Mouse (Mus musculus): ENCODE measurements around the gene Elovl7. TPM values are rescaled to one million over a fixed set of nuclear protein-coding genes. Genes with fewer than 3 reads are reported as not detected.

The Elovl7 gene
- polyA plus RNA-seq, 1 experiment from 2014 or later, result 111 TPM

DNA sequence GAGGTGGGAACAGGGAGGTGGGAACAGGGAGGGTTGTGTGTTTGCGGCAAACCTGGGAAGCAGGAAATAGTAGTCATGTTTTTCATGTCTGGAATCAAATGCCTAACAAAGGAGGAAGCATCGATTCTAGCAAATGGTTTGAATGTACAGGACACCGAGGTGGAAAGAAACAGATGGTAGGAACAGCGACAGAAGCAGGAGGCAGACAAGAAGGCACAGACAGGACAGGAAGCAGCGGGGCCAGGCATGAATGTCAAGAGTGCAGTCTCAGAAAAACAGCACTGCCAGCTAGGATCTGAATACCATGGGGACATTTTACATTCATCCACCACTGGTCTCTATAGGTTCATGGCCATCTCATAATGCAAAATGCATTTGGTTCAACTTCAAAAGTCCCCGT lies 18.7 kb upstream of the Elovl7 start:
- in situ Hi-C loops (cut with MboI; ENCODE audit: low pct_unique_long_range_greater_than_20kb), result loop anchor here (10.0 kb wide), 1 partner anchor 1019 kb away; no protein-coding TSS in a partner anchor
- TF ChIP-seq CTCF (IDR thresholded peaks at IDR 0.05), result no peak

DNA sequence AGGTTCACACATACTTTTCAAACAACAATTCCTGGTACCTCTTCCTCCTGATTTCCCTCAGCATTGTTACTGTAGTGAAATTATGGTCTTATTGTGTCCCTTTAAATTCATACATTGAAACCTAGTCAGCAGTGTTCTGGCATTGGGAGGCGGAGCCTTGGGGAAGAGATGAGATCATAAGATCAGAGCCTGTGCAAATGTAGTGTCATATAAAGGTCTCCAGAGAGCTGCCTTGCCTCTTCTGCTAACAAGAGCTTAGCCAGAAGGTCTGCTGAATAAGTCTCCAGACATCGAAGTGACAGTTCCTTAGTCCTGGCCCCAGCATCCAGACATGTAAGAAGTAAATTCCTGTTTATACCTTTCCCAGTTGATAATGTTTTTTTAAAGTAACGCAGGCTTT lies 9.3 kb upstream of the Elovl7 start:
- DNase-seq (ENCODE audit: low read depth, low spot score) (no peak), ATAC-seq (no peak)
- ChIA-PET POLR2A (no interaction called here), CTCF (interaction anchor here (1.3 kb wide), 1 partner anchor 13 kb away, joined by 5 read pairs; no protein-coding TSS in a partner anchor)
- H3K27me3 ChIP-seq, result no peaks in the 10 kb centered on the region
- no peak for TF ChIP-seq CTCF (IDR thresholded peaks at IDR 0.05)
- in situ Hi-C loops (cut with MboI; ENCODE audit: low pct_unique_long_range_greater_than_20kb), result no loop called here

More for the DNA sequence above, 18.7 kb upstream of the Elovl7 start:
- ChIA-PET CTCF (interaction anchor here (1.2 to 4.7 kb wide), 3 partner anchors 30 to 135 kb away, joined by 3 to 16 read pairs (median 3); partner anchors contain the start of gene Depdc1b), POLR2A (no interaction called here)
- no peak for ATAC-seq
- H3K27me3 ChIP-seq, result no peaks in the 10 kb centered on the region
- no peak for DNase-seq (ENCODE audit: low read depth, low spot score)

DNA sequence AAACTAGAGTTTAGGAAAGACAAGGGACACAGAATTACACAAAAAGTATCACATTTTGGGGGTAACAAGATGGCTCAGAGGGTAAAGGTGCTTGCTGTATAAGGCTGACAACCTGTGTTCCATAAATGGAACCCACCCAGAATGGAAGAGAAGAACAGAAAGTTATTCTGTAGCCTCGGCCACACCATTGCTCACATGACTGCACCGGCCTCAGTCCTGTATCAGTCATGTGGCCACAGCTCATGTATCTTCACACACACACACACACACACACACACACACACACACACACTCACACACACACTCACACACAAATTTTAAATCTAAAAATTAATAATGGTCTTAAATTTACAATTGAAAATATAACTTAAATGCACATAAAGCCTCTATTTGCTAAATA lies 6.8 kb upstream of the Elovl7 start:
- in situ Hi-C loops (cut with MboI; ENCODE audit: low pct_unique_long_range_greater_than_20kb), result no loop called here
- CTCF ChIA-PET, result no interaction called here
- TF ChIP-seq CTCF (IDR thresholded peaks at IDR 0.05), result no peak
- POLR2A ChIA-PET, result no interaction called here
- H3K27me3 ChIP-seq, result no peaks in the 10 kb centered on the region
- ATAC-seq (no peak), DNase-seq (ENCODE audit: low read depth, low spot score) (no peak)

DNA sequence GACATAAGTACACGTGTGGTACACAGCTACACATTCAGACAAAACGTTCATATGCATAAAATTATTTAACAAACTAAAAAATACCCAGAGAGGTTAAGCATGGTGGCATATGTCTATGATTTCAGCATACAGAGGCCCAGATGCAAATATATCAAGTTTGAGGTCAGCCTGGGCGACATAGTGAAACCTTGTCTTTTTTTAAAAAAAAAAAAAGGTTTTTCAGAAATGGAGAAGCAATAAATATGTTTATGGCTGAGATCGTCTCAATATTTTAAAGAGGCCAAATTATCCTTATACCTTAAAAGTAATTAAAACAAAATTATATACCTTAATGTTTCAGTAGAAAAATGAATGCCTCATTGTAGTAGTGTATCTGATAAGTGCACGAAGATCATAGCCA lies 6.1 kb upstream of the Elovl7 start:
- TF ChIP-seq CTCF (IDR thresholded peaks at IDR 0.05), result no peak
- in situ Hi-C loops (cut with MboI; ENCODE audit: low pct_unique_long_range_greater_than_20kb), result no loop called here
- POLR2A ChIA-PET, result no interaction called here

DNA sequence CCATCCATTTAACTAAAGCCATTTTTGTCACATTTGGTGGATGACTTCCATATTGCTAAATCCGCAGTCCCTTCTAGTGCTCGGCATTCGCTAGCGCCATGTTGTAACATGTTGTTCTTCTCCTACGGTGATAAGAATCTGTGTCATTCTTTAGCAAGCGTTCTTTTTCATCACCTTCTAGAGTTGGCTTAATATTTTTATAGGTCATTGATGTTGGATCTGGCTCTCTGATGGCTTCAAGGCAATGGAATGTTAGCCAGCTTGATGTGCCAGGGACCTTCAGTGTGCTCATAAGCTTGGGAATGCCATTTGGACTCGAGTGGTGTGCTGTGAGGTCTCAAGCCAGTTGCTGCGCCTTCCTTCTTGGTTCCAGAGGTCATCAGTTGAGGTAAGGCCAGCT lies 3.2 kb upstream of the Elovl7 start:
- in situ Hi-C loops (cut with MboI; ENCODE audit: low pct_unique_long_range_greater_than_20kb), result loop anchor here (10.0 kb wide), 1 partner anchor 54 kb away; no protein-coding TSS in a partner anchor
- ATAC-seq (no peak), DNase-seq (ENCODE audit: low read depth, low spot score) (no peak)
- no peak for TF ChIP-seq CTCF (IDR thresholded peaks at IDR 0.05)
- ChIA-PET POLR2A (no interaction called here), CTCF (interaction anchor here (1.4 to 2.7 kb wide), 2 partner anchors 10 to 20 kb away, joined by 4 to 6 read pairs; no protein-coding TSS in a partner anchor)
- no peaks in the 10 kb centered on the region for H3K27me3 ChIP-seq

More for the DNA sequence above, 6.1 kb upstream of the Elovl7 start:
- DNase-seq (ENCODE audit: low read depth, low spot score), result no peak
- H3K27me3 ChIP-seq, result no peaks in the 10 kb centered on the region
- no peak for ATAC-seq
- CTCF ChIA-PET, result no interaction called here

DNA sequence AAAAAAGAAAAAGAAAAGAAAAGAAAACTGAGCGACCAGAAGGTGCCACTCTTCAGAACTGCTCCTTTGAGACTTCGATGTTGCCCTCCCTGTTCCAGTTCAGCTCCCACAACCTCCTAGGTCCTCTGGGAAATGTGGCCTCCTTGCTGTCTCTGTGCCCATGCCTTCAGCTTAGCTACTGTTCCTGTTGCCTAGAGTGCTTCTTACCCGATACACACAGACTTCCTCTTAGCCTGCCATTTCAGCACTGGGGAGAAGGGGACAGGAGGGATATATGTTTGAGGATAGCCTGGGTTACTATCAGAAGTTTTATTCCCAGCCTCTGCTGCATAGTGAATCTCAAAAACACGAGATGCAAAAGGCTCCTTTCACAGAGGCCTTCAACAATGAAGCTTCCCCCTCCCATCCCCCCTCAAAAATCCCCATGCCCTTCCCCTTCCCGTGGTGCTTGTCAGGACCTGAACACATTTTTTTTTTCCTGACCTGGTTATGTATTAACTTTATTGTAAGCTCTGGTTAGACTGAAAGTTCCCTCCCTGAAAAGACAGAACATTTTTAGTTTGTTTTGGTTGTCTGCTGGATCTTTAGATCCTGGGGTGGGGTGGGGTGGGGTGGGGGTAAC lies 1.7 kb upstream of the Elovl7 start:
- no peak for TF ChIP-seq CTCF (IDR thresholded peaks at IDR 0.05)
- DNase-seq (ENCODE audit: low read depth, low spot score) (no peak), ATAC-seq (no peak)
- in situ Hi-C loops (cut with MboI; ENCODE audit: low pct_unique_long_range_greater_than_20kb), result loop anchor here (10.0 kb wide), 1 partner anchor 52 kb away; no protein-coding TSS in a partner anchor
- no peaks in the 10 kb centered on the region for H3K27me3 ChIP-seq
- POLR2A ChIA-PET, result interaction anchor here (0.7 kb wide), 1 partner anchor 381 kb away, joined by 3 read pairs; no protein-coding TSS in a partner anchor
- CTCF ChIA-PET, result interaction anchor here (1.2 to 4.2 kb wide), 4 partner anchors 11 to 109 kb away, joined by 3 to 16 read pairs (median 6); no protein-coding TSS in a partner anchor

DNA sequence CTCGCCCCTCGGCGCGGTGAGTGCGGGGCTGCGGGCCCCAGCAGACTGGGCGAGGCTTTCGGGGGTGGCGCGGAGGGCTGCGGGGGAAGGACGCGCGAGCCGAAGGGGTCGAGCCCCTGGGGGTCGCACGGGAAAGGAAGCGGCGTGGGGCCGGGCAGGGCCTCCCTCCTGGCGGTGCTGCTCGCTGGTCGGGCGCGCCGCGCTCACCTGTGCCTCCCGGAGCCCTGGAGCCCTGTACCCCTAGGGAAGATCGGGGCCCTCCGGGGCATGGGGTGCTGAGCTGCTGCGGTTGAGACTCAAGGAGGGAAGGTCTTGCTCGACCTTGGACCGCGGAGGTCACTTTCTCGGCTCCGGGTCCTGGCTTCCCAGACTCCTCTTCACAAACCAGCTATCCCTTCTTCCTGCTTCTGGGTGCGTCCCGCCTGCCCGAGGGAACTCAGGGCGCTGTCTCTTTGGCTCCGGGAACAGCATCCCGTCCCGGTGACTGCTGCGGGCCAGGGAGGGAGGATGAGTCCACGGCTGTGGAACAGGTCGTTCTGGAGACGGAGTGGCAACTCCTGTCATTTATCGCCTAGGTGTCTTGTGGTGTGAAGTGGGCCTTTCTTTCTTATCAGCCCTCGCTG lies 392 bp downstream of the Elovl7 start:
- peak; percentile 47 for ATAC-seq
- CTCF ChIA-PET, result interaction anchor here (0.8 to 4.2 kb wide), 9 partner anchors 17 to 112 kb away, joined by 3 to 16 read pairs (median 5); partner anchors contain the start of gene Depdc1b

DNA sequence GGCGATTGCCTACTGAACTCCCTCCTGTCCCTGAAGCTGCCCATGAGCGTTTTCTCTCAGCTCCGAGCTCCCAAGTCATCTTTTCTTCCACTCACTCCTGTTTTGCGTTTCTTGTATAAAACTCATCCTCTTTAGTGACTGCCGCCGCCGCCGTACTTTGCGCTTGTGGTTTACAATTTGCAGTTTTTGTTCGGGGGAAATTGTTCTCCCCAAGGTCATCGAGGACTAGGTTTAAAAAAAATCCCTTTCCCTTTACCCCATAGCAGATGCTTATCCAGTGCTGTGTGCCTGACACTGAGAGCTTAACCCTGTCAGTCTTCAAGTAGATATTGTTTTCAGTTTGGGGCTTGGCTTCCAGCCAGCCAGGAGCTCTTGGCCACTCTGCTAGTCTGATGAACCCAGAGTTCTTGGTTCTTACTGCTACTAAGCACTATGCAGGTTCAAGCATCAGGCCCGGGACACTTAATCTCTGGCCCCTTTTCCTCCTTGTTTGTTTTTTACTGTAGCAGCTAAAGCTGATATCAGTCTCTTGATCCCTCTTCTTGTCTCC lies 1.1 kb downstream of the Elovl7 start:
- no peak for DNase-seq (ENCODE audit: low read depth, low spot score)

More for the DNA sequence above, 392 bp downstream of the Elovl7 start:
- in situ Hi-C loops (cut with MboI; ENCODE audit: low pct_unique_long_range_greater_than_20kb), result loop anchor here (10.0 kb wide), 1 partner anchor 50 kb away; no protein-coding TSS in a partner anchor
- TF ChIP-seq CTCF (IDR thresholded peaks at IDR 0.05), result no peak
- no peaks in the 10 kb centered on the region for H3K27me3 ChIP-seq
- POLR2A ChIA-PET, result interaction anchor here (0.7 to 1.4 kb wide), 3 partner anchors 15 to 101 kb away, joined by 3 to 6 read pairs (median 3); partner anchors contain the start of gene Depdc1b
- no peak for DNase-seq (ENCODE audit: low read depth, low spot score)

DNA sequence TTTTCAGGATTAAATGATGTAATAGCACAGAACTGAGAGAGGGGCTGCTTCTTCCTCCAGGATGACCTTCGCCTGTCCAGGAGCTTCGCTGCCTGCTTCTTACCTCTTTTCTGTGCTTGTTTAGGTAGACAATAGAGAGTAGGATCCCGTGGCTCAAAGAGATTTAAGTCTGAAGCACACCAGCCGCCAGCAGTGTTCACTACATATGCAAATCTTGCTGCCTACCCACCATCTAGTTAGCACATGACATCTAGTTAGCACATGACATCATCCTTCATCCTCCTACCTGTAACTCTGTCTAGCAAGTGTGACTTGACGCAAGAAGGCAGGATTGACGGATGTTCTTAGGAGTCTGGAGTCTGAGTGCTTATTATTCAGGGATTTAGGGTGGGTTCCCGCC lies 5.6 kb downstream of the Elovl7 start:
- in situ Hi-C loops (cut with MboI; ENCODE audit: low pct_unique_long_range_greater_than_20kb), result loop anchor here (10.0 kb wide), 1 partner anchor 45 kb away; no protein-coding TSS in a partner anchor
- no peak for DNase-seq (ENCODE audit: low read depth, low spot score)
- no peak for TF ChIP-seq CTCF (IDR thresholded peaks at IDR 0.05)

More for the DNA sequence above, 1.1 kb downstream of the Elovl7 start:
- H3K27me3 ChIP-seq, result no peaks in the 10 kb centered on the region
- TF ChIP-seq CTCF (IDR thresholded peaks at IDR 0.05), result no peak
- ChIA-PET POLR2A (interaction anchor here (0.6 to 1.4 kb wide), 3 partner anchors 14 to 101 kb away, joined by 3 to 6 read pairs (median 3); partner anchors contain the start of gene Depdc1b), CTCF (interaction anchor here (0.8 to 4.2 kb wide), 11 partner anchors 15 to 111 kb away, joined by 3 to 16 read pairs (median 4); partner anchors contain the start of gene Depdc1b)
- ATAC-seq, result no peak
- in situ Hi-C loops (cut with MboI; ENCODE audit: low pct_unique_long_range_greater_than_20kb), result loop anchor here (10.0 kb wide), 1 partner anchor 49 kb away; no protein-coding TSS in a partner anchor

DNA sequence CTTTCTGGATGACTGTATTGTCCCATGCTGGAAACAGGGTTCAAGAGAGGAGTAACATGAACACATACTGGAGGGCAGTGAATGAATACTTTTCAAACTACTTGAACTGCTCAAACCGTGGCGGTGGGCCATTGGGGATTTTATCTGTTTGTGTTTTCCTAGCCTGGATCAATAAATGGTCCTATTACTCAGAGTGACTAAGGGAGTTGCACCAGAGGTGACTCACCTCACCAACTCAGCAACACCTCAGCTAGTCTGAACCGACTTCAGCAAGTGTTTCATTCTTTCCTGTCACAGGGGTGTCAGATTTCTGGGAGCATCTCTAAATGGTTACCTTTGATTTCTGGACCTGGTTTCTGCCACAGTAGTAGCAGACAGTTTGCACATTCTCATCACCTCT lies 15.0 kb downstream of the Elovl7 start:
- ChIA-PET CTCF (interaction anchor here (0.7 kb wide), 1 partner anchor 53 kb away, joined by 3 read pairs; no protein-coding TSS in a partner anchor), POLR2A (interaction anchor here (1.1 kb wide), 1 partner anchor 14 kb away, joined by 6 read pairs; no protein-coding TSS in a partner anchor)
- peak; percentile 73 for ATAC-seq
- in situ Hi-C loops (cut with MboI; ENCODE audit: low pct_unique_long_range_greater_than_20kb), result no loop called here
- no peak for TF ChIP-seq CTCF (IDR thresholded peaks at IDR 0.05)
- H3K27me3 ChIP-seq, result no peaks in the 10 kb centered on the region
- no peak for DNase-seq (ENCODE audit: low read depth, low spot score)

More for the DNA sequence above, 5.6 kb downstream of the Elovl7 start:
- ChIA-PET POLR2A (no interaction called here), CTCF (no interaction called here)
- ATAC-seq, result no peak
- no peaks in the 10 kb centered on the region for H3K27me3 ChIP-seq
